8 mouse cellular contexts compared by ENCODE assay signal in the genomic region with DNA sequence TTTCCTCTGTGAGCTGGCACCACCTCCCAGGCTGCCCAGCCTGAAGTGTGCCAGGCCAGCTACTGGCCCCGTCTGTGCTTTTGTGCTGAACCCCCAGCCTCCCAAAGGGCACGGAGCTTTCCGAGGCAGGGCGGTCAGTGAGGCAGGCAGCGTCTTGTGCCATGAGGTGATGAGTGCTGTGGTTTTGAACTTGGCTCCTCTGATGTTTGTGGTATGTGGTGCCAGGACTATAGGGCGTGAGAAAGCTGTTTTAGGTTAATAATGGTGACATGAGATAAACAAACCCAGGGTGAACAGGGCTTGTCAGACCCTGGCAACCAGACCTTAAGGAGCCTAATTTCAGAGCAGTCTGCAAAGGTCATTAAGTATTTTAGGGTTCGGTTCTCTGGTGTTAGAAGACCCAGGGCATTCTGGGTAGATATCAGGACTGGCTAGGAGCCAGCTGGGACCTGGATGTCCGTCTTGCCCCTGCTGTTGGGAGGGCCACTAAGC.
A peak's percentile ranks its signal among the peaks of the same experiment; 100 is the strongest.
DNase-seq lines count a peak whose midpoint lies in the region; ATAC-seq and TF ChIP-seq lines count a peak whose summit lies in the region.

No protein-coding gene starts in this region.

- no peak for TF ChIP-seq EP300 in stomach, postnatal 0 days (optimal IDR thresholded peaks at IDR 0.05)

- no peaks in the 10 kb centered on the region for H3K27me3 ChIP-seq in heart, embryonic 16.5 days (ENCODE audit: control insufficient read depth, insufficient read depth, low read length)
- H3K27me3 ChIP-seq in stomach, postnatal 0 days (ENCODE audit: control insufficient read depth, insufficient read depth, low read length) = no peaks in the 10 kb centered on the region

- intact Hi-C loops in gastrocnemius, adult 2 months (cut with DNase I) = no loop called here

- ATAC-seq in heart, embryonic 16.5 days (replicated peaks; ENCODE audit: extremely low read depth, insufficient read depth, low FRiP score) = no peak
- ATAC-seq in stomach, postnatal 0 days (ENCODE audit: low FRiP score, low TSS enrichment) = no peak

- peak overlapping the region; percentile 58 for H3K9ac ChIP-seq in heart, embryonic 16.5 days (ENCODE audit: low read length)
- H3K9ac ChIP-seq in stomach, postnatal 0 days (ENCODE audit: low read length) = 0 out of 2 replicates have a peak overlapping the region, but pooled peaks have one; percentile 8

- peak overlapping the region; percentile 50 for H3K4me2 ChIP-seq in heart, embryonic 16.5 days (ENCODE audit: low read depth, low read length)
- H3K4me2 ChIP-seq in stomach, postnatal 0 days (replicated peaks; ENCODE audit: low read depth) = no peak overlapping the region

- peaks cover 64% of the 10 kb centered on the region for H3K4me1 ChIP-seq in heart, embryonic 16.5 days (ENCODE audit: control insufficient read depth, insufficient read depth, low read length)
- H3K4me1 ChIP-seq in stomach, postnatal 0 days (replicated peaks; ENCODE audit: control insufficient read depth, insufficient read depth) = no peaks in the 10 kb centered on the region; the same call in 1 of the 2 replicates

- no peaks in the 10 kb centered on the region for H3K9me3 ChIP-seq in heart, embryonic 16.5 days (replicated peaks; ENCODE audit: control insufficient read depth, low read length)
- H3K9me3 ChIP-seq in stomach, postnatal 0 days (ENCODE audit: control insufficient read depth, low read length) = no peaks in the 10 kb centered on the region

- peak; percentile 66 for DNase-seq in gastrocnemius, adult 2 months
- no peak for DNase-seq in gastrocnemius, adult 18-20 months (ENCODE audit: low spot score)
- peak; percentile 26 for DNase-seq in thymus, postnatal 25 days
- no peak for DNase-seq in thymus, postnatal 10 days (ENCODE audit: low spot score in 2 of 2)
- DNase-seq in stomach, postnatal 0 days (ENCODE audit: low spot score) = no peak
- DNase-seq in left cerebral cortex, adult 8-10 months (ENCODE audit: low spot score in 2 of 2) = no peak
- no peak for DNase-seq in adrenal gland, adult (ENCODE audit: inconsistent age in 2 of 2, low spot score in 1 of 2)

- no peaks in the 10 kb centered on the region for H3K36me3 ChIP-seq in heart, embryonic 16.5 days (ENCODE audit: control insufficient read depth, insufficient read depth)
- no peaks in the 10 kb centered on the region for H3K36me3 ChIP-seq in stomach, postnatal 0 days (ENCODE audit: control insufficient read depth, insufficient read depth, low read length)

- H3K27ac ChIP-seq in gastrocnemius, adult 2 months = peak overlapping the region; percentile 83
- peak overlapping the region; percentile 94 for H3K27ac ChIP-seq in heart, embryonic 16.5 days (ENCODE audit: low read length)
- H3K27ac ChIP-seq in stomach, postnatal 0 days (replicated peaks) = peak overlapping the region; percentile 63

- TF ChIP-seq CTCF in gastrocnemius, adult 2 months (IDR thresholded peaks at IDR 0.05) = no peak
- TF ChIP-seq CTCF in stomach, postnatal 0 days (IDR thresholded peaks at IDR 0.05; ENCODE audit: low read depth) = no peak

- peak overlapping the region; percentile 42 for H3K4me3 ChIP-seq in gastrocnemius, adult 2 months
- peak overlapping the region; percentile 17; the same call in 1 of the 2 replicates for H3K4me3 ChIP-seq in heart, embryonic 16.5 days (ENCODE audit: low read length)
- no peak overlapping the region for H3K4me3 ChIP-seq in stomach, postnatal 0 days (ENCODE audit: low read depth, low read length)

- 26% methylated on average over 8 of the region's 8 CpGs for WGBS in heart, embryonic 16.5 days
- WGBS in stomach, postnatal 0 days = 52% methylated on average over 8 of the region's 8 CpGs

Comparison
In these comparisons a context has a peak if more than half of its experiments do, and no peak if none do; other contexts are left out.
1. DNase-seq: peak in gastrocnemius, adult 2 months (single experiment) and thymus, postnatal 25 days (single experiment); none in gastrocnemius, adult 18-20 months (single experiment), thymus, postnatal 10 days (0 of 2), stomach, postnatal 0 days (single experiment), left cerebral cortex, adult 8-10 months (0 of 2) and adrenal gland, adult (0 of 2).
2. Peak in every context shown above with its lines, with median percentiles within 50 percentile points of each other: H3K27ac ChIP-seq.